Mouse (Mus musculus) erythroblast, embryonic 14.5 days (primary cell): Measurements from ENCODE around the gene Tmem185b. TPM values are rescaled to one million over a fixed set of nuclear protein-coding genes. Genes with fewer than 3 reads are reported as not detected.

Experiments
- H3K27me3 ChIP-seq: 2 replicates; pipeline ENCODE4 v1.6.1; 2012; ENCODE audit warnings: inconsistent platforms; ENCODE audit not compliant: control insufficient read depth
- H3K36me3 ChIP-seq: 2 replicates; pipeline ENCODE4 v1.6.1; 2012; ENCODE audit warnings: mild to moderate bottlenecking, inconsistent platforms; ENCODE audit not compliant: control insufficient read depth
- H3K4me1 ChIP-seq: 2 replicates; pipeline ENCODE4 v1.6.1; 2012; ENCODE audit warnings: inconsistent platforms; ENCODE audit not compliant: control insufficient read depth
- H3K4me3 ChIP-seq: replicated peaks from 2 replicates; pipeline ENCODE3; 2012; ENCODE audit warnings: moderate library complexity, mild to moderate bottlenecking, inconsistent platforms
- H3K9me3 ChIP-seq: 2 replicates; pipeline ENCODE4 v1.6.1; 2012; ENCODE audit warnings: low read length, inconsistent platforms, mixed read lengths; ENCODE audit not compliant: control insufficient read depth
- GATA1 ChIP-seq: IDR thresholded peaks from 2 replicates; pipeline ENCODE4 v1.6.1; 2012; ENCODE audit warnings: low read length, inconsistent platforms, mixed read lengths
- TAL1 ChIP-seq: IDR thresholded peaks from 3 replicates; pipeline ENCODE4 v1.6.1; 2012; ENCODE audit warnings: low read length, inconsistent platforms, mixed read lengths
- polyA plus RNA-seq: library from polyadenylated mRNA; stranded (reverse); fragments of >175 nt; gene quantifications from 2 replicates; pipeline ENCODE4 v1.2.3, GENCODE M21; 2012

The Tmem185b gene
- polyA plus RNA-seq, 1 experiment = 0.42 TPM

DNA sequence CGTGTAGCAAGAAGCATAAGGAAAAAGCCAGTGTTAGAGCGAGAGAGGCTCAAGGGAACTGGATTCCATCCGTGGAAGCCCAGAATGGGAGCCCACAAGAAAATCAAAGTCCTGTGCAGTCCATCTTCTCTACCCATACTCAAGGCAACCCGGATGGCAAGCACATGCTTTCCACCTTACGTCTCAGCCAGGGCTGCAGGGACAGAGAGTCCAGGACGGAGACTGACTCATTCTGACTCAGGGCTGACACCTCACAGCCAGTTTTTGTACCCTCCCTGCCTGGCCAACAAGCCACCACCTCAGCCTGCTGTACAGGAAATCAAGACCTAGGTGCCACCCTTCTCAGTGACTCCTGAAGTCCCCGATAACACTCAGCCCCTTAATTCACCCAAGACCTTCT is 16.5 kb upstream of the Tmem185b start:
- no peak for TF ChIP-seq GATA1
- no peaks in the 10 kb centered on the region for H3K36me3 ChIP-seq
- H3K9me3 ChIP-seq = no peaks in the 10 kb centered on the region
- peaks cover 8% of the 10 kb centered on the region for H3K4me1 ChIP-seq
- peaks cover 32% of the 10 kb centered on the region for H3K27me3 ChIP-seq
- H3K4me3 ChIP-seq = no peak overlapping the region

DNA sequence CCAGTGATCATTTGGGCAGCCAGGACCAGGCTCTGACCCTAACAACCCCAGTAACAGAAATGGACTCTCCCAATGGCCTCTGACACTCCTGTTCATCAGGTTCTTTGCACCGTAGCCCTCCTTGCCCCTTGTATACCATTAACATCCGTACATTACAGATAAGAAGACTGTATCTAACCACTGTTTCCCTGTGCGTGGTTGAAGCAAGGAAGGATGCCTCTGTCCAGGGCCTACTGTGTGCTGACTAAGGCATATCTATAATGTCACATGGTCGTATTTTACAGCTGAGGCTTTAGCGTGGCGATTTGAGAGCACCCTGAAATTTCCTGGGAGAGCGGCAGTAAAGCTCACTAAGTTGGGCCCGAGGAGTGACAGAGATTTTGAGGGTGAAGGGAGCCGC is 15.6 kb upstream of the Tmem185b start:
- no peaks in the 10 kb centered on the region for H3K9me3 ChIP-seq
- no peaks in the 10 kb centered on the region for H3K36me3 ChIP-seq
- H3K27me3 ChIP-seq = peaks cover 32% of the 10 kb centered on the region
- no peaks in the 10 kb centered on the region; the same call in 1 of the 2 replicates for H3K4me1 ChIP-seq
- H3K4me3 ChIP-seq = no peak overlapping the region
- TF ChIP-seq GATA1 (no peak), TAL1 (no peak)

DNA sequence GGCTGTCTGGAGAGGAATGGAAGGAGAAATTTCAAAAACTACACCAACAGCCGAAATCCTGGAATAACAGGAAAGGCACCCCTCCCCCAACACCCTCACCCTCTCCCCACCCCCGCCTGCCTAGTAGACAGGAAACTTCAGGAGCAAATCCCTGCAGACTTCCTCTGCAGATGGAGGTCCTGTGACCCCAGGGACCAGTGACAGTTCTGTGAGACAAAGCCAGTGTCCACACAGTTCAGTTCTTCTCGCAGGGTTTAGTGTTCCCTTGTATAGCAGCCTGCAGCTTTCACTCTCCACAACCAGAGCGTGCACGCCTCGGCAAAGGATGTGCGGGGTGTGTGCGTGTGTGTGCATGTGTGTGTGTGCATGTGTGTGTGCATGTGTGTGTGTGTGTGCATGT is 15.1 kb upstream of the Tmem185b start:
- TF ChIP-seq GATA1 (no peak), TAL1 (no peak)
- peaks cover 30% of the 10 kb centered on the region for H3K27me3 ChIP-seq
- no peaks in the 10 kb centered on the region for H3K4me1 ChIP-seq

DNA sequence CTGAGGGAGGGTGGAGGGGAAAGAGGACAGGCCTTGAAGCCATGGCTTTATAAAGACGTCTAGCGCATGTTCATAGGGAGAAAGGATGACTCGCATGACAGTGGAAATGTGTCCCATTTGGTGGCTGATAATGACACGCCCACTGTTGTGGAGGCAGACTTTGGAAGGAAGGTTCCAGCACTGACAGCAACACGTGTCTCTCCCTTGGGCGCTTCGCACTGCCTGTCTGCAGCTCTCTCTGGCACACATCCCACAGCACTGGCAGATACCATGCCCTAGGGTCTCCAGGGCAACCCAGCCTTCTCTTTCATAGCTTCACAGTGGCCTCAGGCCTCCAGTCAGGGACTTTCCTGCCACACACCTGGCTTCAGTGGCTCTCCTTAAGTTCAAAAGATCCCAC is 7.9 kb upstream of the Tmem185b start:
- TF ChIP-seq TAL1 = no peak
- TF ChIP-seq GATA1 = no peak
- H3K4me3 ChIP-seq = no peak overlapping the region
- no peaks in the 10 kb centered on the region; the same call in 1 of the 2 replicates for H3K4me1 ChIP-seq

More for the DNA sequence above, 15.1 kb upstream of the Tmem185b start:
- Histone ChIP-seq H3K9me3 (no peaks in the 10 kb centered on the region), H3K4me3 (no peak overlapping the region), H3K36me3 (no peaks in the 10 kb centered on the region)

DNA sequence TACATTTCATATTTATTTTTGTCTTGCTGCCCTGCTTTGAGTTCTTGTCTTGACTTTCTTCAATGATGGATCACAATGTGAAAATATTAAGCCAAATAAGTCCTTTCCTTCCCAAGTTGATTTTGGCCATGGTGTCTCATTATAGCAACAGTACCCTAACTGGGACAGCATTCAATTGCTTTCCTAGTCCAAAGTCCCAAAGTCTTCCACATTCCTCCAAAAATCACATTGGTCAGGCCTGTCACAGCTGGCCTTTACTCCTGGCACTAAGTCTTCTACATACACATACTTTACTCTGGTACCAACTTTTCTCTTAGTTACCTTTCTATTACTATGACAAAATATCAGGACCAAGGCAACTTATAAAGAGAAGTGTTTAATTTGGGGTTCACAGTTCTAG is 7.2 kb upstream of the Tmem185b start:
- Histone ChIP-seq H3K4me1 (no peaks in the 10 kb centered on the region; the same call in 1 of the 2 replicates), H3K9me3 (peaks cover 3% of the 10 kb centered on the region; the same call in 1 of the 2 replicates), H3K4me3 (no peak overlapping the region), H3K27me3 (no peaks in the 10 kb centered on the region), H3K36me3 (no peaks in the 10 kb centered on the region)
- TF ChIP-seq TAL1 (no peak), GATA1 (no peak)

More for the DNA sequence above, 7.9 kb upstream of the Tmem185b start:
- Histone ChIP-seq H3K36me3 (no peaks in the 10 kb centered on the region), H3K27me3 (no peaks in the 10 kb centered on the region), H3K9me3 (peaks cover 3% of the 10 kb centered on the region; the same call in 1 of the 2 replicates)

DNA sequence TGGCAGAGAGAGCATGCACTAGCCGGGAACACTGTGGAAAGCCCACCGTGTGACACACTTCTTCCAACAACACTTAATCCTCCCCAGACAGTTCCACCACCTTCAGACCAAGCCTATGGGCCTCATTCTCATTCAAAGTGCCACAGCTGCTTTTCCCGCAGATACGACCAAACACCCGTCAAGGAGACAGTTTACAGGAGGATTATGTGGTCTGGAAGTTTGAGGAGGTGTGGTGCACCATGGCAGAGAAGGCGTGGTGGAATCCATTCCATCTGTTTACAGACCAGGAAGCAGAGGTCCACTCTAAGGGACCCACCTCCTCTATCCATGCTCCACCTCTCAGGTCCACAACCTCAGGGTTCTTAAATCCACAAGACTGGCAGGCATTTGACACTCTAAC is 6.7 kb upstream of the Tmem185b start:
- peaks cover 3% of the 10 kb centered on the region; the same call in 1 of the 2 replicates for H3K9me3 ChIP-seq
- H3K4me1 ChIP-seq = peaks cover 2% of the 10 kb centered on the region; the same call in 1 of the 2 replicates
- TF ChIP-seq GATA1 (no peak), TAL1 (no peak)
- H3K27me3 ChIP-seq = no peaks in the 10 kb centered on the region
- H3K4me3 ChIP-seq = no peak overlapping the region
- H3K36me3 ChIP-seq = no peaks in the 10 kb centered on the region

DNA sequence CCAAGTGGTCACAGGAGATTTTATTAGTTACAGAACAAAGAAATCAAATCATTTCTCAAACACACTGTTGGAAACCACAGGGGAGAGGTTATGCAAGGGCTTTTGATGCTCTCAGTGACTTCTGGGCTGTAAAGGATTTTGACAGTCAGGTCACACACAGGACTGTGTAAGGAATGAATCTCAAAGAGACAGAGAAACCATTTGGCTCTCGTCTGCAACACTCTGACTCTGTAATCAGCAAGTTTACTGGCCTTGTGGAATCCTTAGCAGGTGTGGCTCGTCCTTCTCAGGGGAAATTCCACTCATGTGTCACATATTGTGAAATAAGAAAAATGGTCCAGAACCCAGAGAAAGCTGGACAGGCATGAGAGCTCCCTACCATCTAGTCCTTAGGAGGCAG is 4.9 kb upstream of the Tmem185b start:
- H3K4me3 ChIP-seq = no peak overlapping the region
- TF ChIP-seq GATA1 (no peak), TAL1 (no peak)
- H3K27me3 ChIP-seq = no peaks in the 10 kb centered on the region
- H3K36me3 ChIP-seq = no peaks in the 10 kb centered on the region
- H3K4me1 ChIP-seq = peaks cover 16% of the 10 kb centered on the region
- H3K9me3 ChIP-seq = peaks cover 3% of the 10 kb centered on the region; the same call in 1 of the 2 replicates

DNA sequence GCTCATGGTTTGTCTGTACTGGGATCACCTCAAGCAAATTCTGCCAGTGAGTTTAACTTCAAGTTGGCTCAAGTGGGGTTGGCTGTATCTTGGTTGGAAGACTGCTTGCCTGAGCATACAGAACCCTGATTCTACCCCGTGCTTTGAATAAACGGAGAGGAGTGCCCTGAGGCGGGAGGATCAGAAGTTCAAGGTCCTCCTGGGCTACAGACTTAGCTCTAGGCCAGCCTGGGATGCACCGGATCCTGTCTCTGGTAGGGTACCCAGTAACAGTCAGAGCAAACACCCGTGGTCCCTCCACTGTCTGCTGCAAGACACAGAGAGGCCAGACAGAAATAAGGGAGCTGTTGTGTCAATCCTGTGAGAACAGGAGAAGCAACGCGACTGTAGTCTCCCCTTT is 4.3 kb upstream of the Tmem185b start:
- Histone ChIP-seq H3K4me3 (no peak overlapping the region), H3K9me3 (peaks cover 5% of the 10 kb centered on the region), H3K27me3 (no peaks in the 10 kb centered on the region), H3K36me3 (peaks cover 2% of the 10 kb centered on the region), H3K4me1 (peaks cover 23% of the 10 kb centered on the region)
- TF ChIP-seq GATA1 (no peak), TAL1 (no peak)

DNA sequence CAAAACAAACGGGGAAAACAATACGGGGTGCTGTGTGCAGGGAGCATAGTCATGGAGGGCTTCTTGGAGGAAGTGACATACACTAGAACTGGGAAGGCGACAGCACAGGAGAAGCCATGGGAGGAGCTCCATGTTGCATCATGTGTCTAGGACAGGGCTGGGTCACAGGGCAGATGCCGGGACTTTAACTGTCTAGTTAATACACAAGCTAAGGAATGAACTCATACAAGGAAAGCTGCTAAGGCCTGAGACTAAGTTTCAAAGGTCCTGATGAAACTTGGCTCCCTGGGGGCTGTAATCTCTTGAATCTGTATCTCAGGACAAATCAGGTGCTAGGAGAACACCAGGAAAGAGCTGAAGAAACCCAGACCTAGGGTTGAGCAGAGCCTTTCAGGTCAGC is 3.2 kb upstream of the Tmem185b start:
- Histone ChIP-seq H3K27me3 (no peaks in the 10 kb centered on the region), H3K4me1 (peaks cover 30% of the 10 kb centered on the region), H3K4me3 (no peak overlapping the region), H3K36me3 (peaks cover 12% of the 10 kb centered on the region), H3K9me3 (peaks cover 8% of the 10 kb centered on the region)
- no peak for TF ChIP-seq TAL1

DNA sequence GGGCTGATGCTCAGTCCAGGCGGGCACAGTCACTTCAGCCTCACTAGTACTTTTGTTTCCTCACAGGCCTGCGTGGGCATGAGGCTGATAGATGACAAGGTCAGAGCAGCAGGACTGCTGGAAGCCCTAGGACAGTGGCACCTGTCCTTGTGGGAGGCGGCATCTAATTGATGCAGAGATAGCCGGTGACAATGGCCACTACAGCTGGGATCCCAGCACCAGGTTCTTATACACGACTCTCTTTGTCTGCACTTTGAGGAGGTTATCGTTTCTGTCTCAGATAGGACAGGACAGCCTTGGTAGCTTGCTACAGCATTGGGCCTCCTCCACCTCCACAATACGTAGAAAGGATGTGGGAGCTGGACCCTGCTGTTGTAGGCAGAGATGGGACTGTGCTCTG is 2.6 kb upstream of the Tmem185b start:
- no peak overlapping the region for H3K4me3 ChIP-seq
- no peaks in the 10 kb centered on the region for H3K27me3 ChIP-seq
- H3K4me1 ChIP-seq = peaks cover 30% of the 10 kb centered on the region
- H3K9me3 ChIP-seq = peaks cover 10% of the 10 kb centered on the region
- no peak for TF ChIP-seq TAL1
- H3K36me3 ChIP-seq = peaks cover 15% of the 10 kb centered on the region
